Mouse (Mus musculus) neural tube, embryonic 13.5 days (tissue): Measurements from ENCODE around the gene Fcgr1. TPM values are rescaled to one million over a fixed set of nuclear protein-coding genes. Genes with fewer than 3 reads are reported as not detected.
"Not testable (repeated sequence)": the region's sequence is repeated elsewhere in the genome, so short reads cannot be mapped to it uniquely, and the experiment has no call there.

Experiments used
- ATAC-seq: fragments of 200-750 bp; cut with Nextera tagmentation; 2 replicates; pipeline ENCODE4 v1.8.0; 2017; ENCODE audit warnings: low read depth, mild to moderate bottlenecking, moderate TSS enrichment, moderate library complexity
- H3K27ac ChIP-seq: fragments of 300-500 bp; sonication (generic); replicated peaks from 2 replicates; pipeline ENCODE4 v1.5.1; 2015; ENCODE audit warnings: moderate library complexity, mild to moderate bottlenecking, inconsistent platforms
- H3K27me3 ChIP-seq: fragments of 300-500 bp; sonication (generic); 2 replicates; pipeline ENCODE4 v1.6.1; 2015; ENCODE audit warnings: mild to moderate bottlenecking, inconsistent platforms
- H3K36me3 ChIP-seq: fragments of 300-500 bp; sonication (generic); 2 replicates; pipeline ENCODE4 v1.6.1; 2015; ENCODE audit warnings: mild to moderate bottlenecking, inconsistent platforms
- H3K4me1 ChIP-seq: fragments of 300-500 bp; sonication (generic); replicated peaks from 2 replicates; pipeline ENCODE4 v1.6.1; 2015; ENCODE audit warnings: inconsistent platforms
- H3K4me2 ChIP-seq: fragments of 300-500 bp; sonication (generic); 2 replicates; pipeline ENCODE4 v1.6.1; 2015; ENCODE audit warnings: inconsistent platforms, mild to moderate bottlenecking, moderate library complexity
- H3K4me3 ChIP-seq: fragments of 300-500 bp; sonication (generic); 2 replicates; pipeline ENCODE4 v1.5.1; 2015; ENCODE audit warnings: mild to moderate bottlenecking, inconsistent platforms
- H3K9ac ChIP-seq: fragments of 300-500 bp; sonication (generic); 2 replicates; pipeline ENCODE4 v1.6.1; 2015; ENCODE audit warnings: moderate library complexity, mild to moderate bottlenecking, inconsistent platforms
- H3K9me3 ChIP-seq: fragments of 300-500 bp; sonication (generic); 2 replicates; pipeline ENCODE4 v1.6.1; 2016; ENCODE audit warnings: inconsistent platforms
- WGBS: fragments of 180-500 bp; shearing (Covaris S2); methylation state at CpG from one replicate; pipeline ENCODE4 v1.1.7; 2015; 5-methylcytosine and 5-hydroxymethylcytosine counted together
- polyA plus RNA-seq: library from polyadenylated mRNA; unstranded; fragments of >200 nt; fragmentation: Nextera tagmentation; extraction: Ambion mirVana; gene quantifications from 2 replicates; pipeline ENCODE4 v1.2.1, GENCODE M21; 2015

Fcgr1 gene
- 1.9 and 2.1 TPM in 2 replicates for polyA plus RNA-seq

- H3K36me3 ChIP-seq = no peaks in the 10 kb centered on the region
- no peaks in the 10 kb centered on the region; the same call in 1 of the 2 replicates for H3K9me3 ChIP-seq
- H3K27me3 ChIP-seq = peaks cover 6% of the 10 kb centered on the region; the same call in 1 of the 2 replicates
- ATAC-seq = no peak
- no peak within 1 kb of the TSS for H3K27ac ChIP-seq
- no peaks in the 10 kb centered on the region for H3K4me1 ChIP-seq
- H3K4me3 ChIP-seq = no peak within 1 kb of the TSS
- no peak within 1 kb of the TSS for H3K4me2 ChIP-seq
- H3K9ac ChIP-seq = no peak within 1 kb of the TSS
- WGBS = 85% methylated on average over 4 of the region's 4 CpGs
These were observed at the start of gene Fcgr1 for GRCm38 (mm10) chr3:96293787-96294186. Fcgr1 (minus strand) TSS chr3:96293969.

- not testable (repeated sequence) for H3K9me3 ChIP-seq, H3K4me3 ChIP-seq, H3K4me1 ChIP-seq, ATAC-seq, H3K36me3 ChIP-seq, H3K4me2 ChIP-seq, H3K9ac ChIP-seq, H3K27ac ChIP-seq
- 57% methylated on average over 13 of the region's 13 CpGs for WGBS
- peaks cover 73% of the 10 kb centered on the region for H3K27me3 ChIP-seq
These were observed 48.9 kb upstream of the Fcgr1 start for GRCm38 (mm10) chr3:96342652-96343051.

- H3K36me3 ChIP-seq, ATAC-seq, H3K27ac ChIP-seq, H3K4me2 ChIP-seq, H3K9ac ChIP-seq, H3K4me1 ChIP-seq, H3K9me3 ChIP-seq, H3K4me3 ChIP-seq: not testable (repeated sequence)
- 56% methylated on average over 3 of the region's 3 CpGs for WGBS
- H3K27me3 ChIP-seq = peaks cover 79% of the 10 kb centered on the region
These were observed 48.3 kb upstream of the Fcgr1 start for GRCm38 (mm10) chr3:96342100-96342499.

- WGBS = 3% methylated on average over 24 of the region's 24 CpGs
- peaks cover 5% of the 10 kb centered on the region; the same call in 1 of the 2 replicates for H3K9me3 ChIP-seq
These were observed 47.0 kb upstream of the Fcgr1 start for GRCm38 (mm10) chr3:96340611-96341312.

DNA sequence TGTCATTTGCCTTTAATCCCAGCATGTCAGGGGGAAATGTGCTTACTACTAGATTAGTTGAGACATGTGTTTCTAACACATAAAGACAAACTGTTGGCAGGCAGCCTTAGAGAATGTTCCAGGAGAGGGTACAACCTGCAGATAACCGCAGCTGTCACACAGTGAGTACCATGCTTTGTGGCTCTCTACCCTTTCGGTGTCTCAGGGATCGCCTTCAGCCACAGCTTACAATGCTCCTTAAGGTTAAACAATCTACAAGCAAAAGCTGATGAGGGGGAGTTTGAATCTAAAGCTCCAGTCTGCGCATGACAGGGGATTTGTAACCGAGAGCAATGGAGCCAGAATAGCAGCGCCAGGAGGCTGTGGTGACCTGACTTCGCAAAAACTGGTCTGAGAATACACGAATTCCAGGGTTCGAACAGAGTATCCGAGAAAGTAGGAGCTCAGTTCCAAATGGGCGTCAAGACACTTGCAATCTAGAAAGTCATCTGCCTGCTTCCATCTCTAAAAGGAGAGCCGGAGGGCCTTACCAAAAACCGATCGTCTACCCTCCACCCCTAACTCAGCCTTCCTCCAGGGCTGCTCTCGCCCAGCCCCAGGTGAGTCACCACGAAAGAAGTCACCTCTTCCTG, 45.2 kb upstream of the Fcgr1 start:
- H3K4me3 ChIP-seq = no peak overlapping the region
- H3K9me3 ChIP-seq = peaks cover 5% of the 10 kb centered on the region; the same call in 1 of the 2 replicates
- WGBS = 44% methylated on average over 16 of the region's 16 CpGs
- no peak overlapping the region for H3K9ac ChIP-seq
- no peak for ATAC-seq
- H3K4me2 ChIP-seq = no peak overlapping the region
- H3K27me3 ChIP-seq = peaks cover 95% of the 10 kb centered on the region
- no peaks in the 10 kb centered on the region for H3K36me3 ChIP-seq
- no peak overlapping the region for H3K27ac ChIP-seq
- no peaks in the 10 kb centered on the region for H3K4me1 ChIP-seq

More at GRCm38 (mm10) chr3:96340611-96341312, 47.0 kb upstream of the Fcgr1 start:
- Histone ChIP-seq H3K4me1 (no peaks in the 10 kb centered on the region), H3K4me2 (no peak overlapping the region), H3K27me3 (peaks cover 92% of the 10 kb centered on the region), H3K27ac (no peak overlapping the region), H3K4me3 (no peak overlapping the region), H3K36me3 (no peaks in the 10 kb centered on the region), H3K9ac (no peak overlapping the region)
- no peak for ATAC-seq

- Histone ChIP-seq H3K27me3 (peaks cover 97% of the 10 kb centered on the region), H3K9me3 (peaks cover 5% of the 10 kb centered on the region; the same call in 1 of the 2 replicates), H3K4me3 (no peak overlapping the region), H3K4me2 (no peak overlapping the region), H3K27ac (no peak overlapping the region), H3K36me3 (no peaks in the 10 kb centered on the region), H3K9ac (no peak overlapping the region), H3K4me1 (no peaks in the 10 kb centered on the region; the same call in 1 of the 2 replicates)
- WGBS = 93% methylated on average over 8 of the region's 8 CpGs
- no peak for ATAC-seq
These were observed 44.3 kb upstream of the Fcgr1 start for GRCm38 (mm10) chr3:96338043-96338442.

- no peak for ATAC-seq
- WGBS = 87% methylated on average over 6 of the region's 6 CpGs
- Histone ChIP-seq H3K4me2 (no peak overlapping the region), H3K27me3 (peaks cover 98% of the 10 kb centered on the region), H3K27ac (no peak overlapping the region), H3K4me3 (no peak overlapping the region), H3K9ac (no peak overlapping the region), H3K36me3 (no peaks in the 10 kb centered on the region), H3K9me3 (peaks cover 5% of the 10 kb centered on the region; the same call in 1 of the 2 replicates), H3K4me1 (no peaks in the 10 kb centered on the region; the same call in 1 of the 2 replicates)
These were observed 43.5 kb upstream of the Fcgr1 start for GRCm38 (mm10) chr3:96337269-96337668.

GRCm38 (mm10) chr3:96336636-96337035, 42.9 kb upstream of the Fcgr1 start:
- WGBS = 72% methylated on average over 1 of the region's 1 CpGs
- H3K9me3 ChIP-seq = peaks cover 5% of the 10 kb centered on the region; the same call in 1 of the 2 replicates
- no peak overlapping the region for H3K4me3 ChIP-seq
- no peaks in the 10 kb centered on the region; the same call in 1 of the 2 replicates for H3K4me1 ChIP-seq
- no peaks in the 10 kb centered on the region for H3K36me3 ChIP-seq
- no peak overlapping the region for H3K4me2 ChIP-seq
- H3K27me3 ChIP-seq = peaks cover 98% of the 10 kb centered on the region
- ATAC-seq = no peak
- H3K9ac ChIP-seq = no peak overlapping the region
- H3K27ac ChIP-seq = no peak overlapping the region

DNA sequence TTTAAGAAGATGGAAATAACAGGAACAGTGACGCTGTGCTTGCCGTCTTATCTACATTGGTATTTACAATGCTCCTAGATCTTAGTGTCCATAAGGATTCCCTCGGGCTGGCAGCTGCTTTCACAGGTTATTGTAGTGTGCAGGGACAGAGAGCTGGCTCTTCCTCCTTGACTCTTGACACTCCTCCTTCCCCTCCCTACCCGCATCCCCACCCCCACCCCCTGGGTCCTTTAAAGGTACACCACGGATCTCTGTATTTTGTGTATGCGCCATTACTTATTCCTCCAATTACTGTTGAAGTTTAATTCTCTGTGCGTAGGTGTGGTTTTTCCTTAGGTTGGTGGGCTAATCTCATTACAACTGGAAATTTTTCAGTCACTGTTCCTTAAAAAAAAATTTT, 41.8 kb upstream of the Fcgr1 start:
- Histone ChIP-seq H3K4me3 (no peak overlapping the region), H3K4me2 (no peak overlapping the region), H3K4me1 (no peaks in the 10 kb centered on the region; the same call in 1 of the 2 replicates), H3K9ac (no peak overlapping the region), H3K36me3 (no peaks in the 10 kb centered on the region), H3K9me3 (peaks cover 5% of the 10 kb centered on the region; the same call in 1 of the 2 replicates), H3K27ac (no peak overlapping the region), H3K27me3 (peaks cover 96% of the 10 kb centered on the region)
- WGBS = 24% methylated on average over 7 of the region's 7 CpGs
- no peak for ATAC-seq

GRCm38 (mm10) chr3:96335163-96335550, 41.4 kb upstream of the Fcgr1 start:
- Histone ChIP-seq H3K4me2 (no peak overlapping the region), H3K9ac (no peak overlapping the region), H3K27me3 (peaks cover 96% of the 10 kb centered on the region), H3K4me3 (no peak overlapping the region), H3K9me3 (peaks cover 5% of the 10 kb centered on the region; the same call in 1 of the 2 replicates), H3K27ac (no peak overlapping the region), H3K4me1 (no peaks in the 10 kb centered on the region; the same call in 1 of the 2 replicates), H3K36me3 (no peaks in the 10 kb centered on the region)
- ATAC-seq = no peak
- 61% methylated on average over 6 of the region's 6 CpGs for WGBS

- no peak for ATAC-seq
- Histone ChIP-seq H3K9ac (no peak overlapping the region), H3K4me2 (peak overlapping the region; percentile 30), H3K27me3 (peaks cover 98% of the 10 kb centered on the region), H3K9me3 (peaks cover 5% of the 10 kb centered on the region; the same call in 1 of the 2 replicates), H3K36me3 (no peaks in the 10 kb centered on the region), H3K27ac (no peak overlapping the region), H3K4me3 (peak overlapping the region; percentile 8; the same call in 1 of the 2 replicates), H3K4me1 (no peaks in the 10 kb centered on the region; the same call in 1 of the 2 replicates)
- 3% methylated on average over 36 of the region's 36 CpGs for WGBS
These were observed 40.7 kb upstream of the Fcgr1 start for GRCm38 (mm10) chr3:96334175-96335162.
